Mouse (Mus musculus): ENCODE data around the gene Aaed1. TPM values are rescaled to one million over a fixed set of nuclear protein-coding genes. Genes with fewer than 3 reads are reported as not detected.
"Not testable (repeated sequence)": the region's sequence is repeated elsewhere in the genome, so short reads cannot be mapped to it uniquely, and the experiment has no call there.

Aaed1 gene
- polyA plus RNA-seq, 1 experiment from 2014 or later, result 20.0 TPM

GRCm38 (mm10) chr13:64267151-64267550 is 45.4 kb downstream of the Aaed1 start:
- no peaks in the 10 kb centered on the region for H3K27me3 ChIP-seq (ENCODE audit: control insufficient read depth, insufficient read depth, low read length)
- H3K4me3 ChIP-seq (ENCODE audit: low read depth, low read length), result no peak overlapping the region
- H3K27ac ChIP-seq (ENCODE audit: low read depth, low read length), result no peak overlapping the region
- ATAC-seq (ENCODE audit: insufficient read depth, low FRiP score, low TSS enrichment) (no peak), DNase-seq (ENCODE audit: low spot score) (no peak)
- no peaks in the 10 kb centered on the region; the same call in 1 of the 2 replicates for H3K36me3 ChIP-seq (ENCODE audit: control insufficient read depth, insufficient read depth, low read length)
- H3K9ac ChIP-seq (ENCODE audit: low read length), result no peak overlapping the region
- no peak overlapping the region for H3K4me2 ChIP-seq (ENCODE audit: low read depth)
- WGBS, result 14% methylated on average over 9 of the region's 9 CpGs
- peaks cover 3% of the 10 kb centered on the region; the same call in 1 of the 2 replicates for H3K4me1 ChIP-seq (ENCODE audit: control insufficient read depth, insufficient read depth, low read length)
- H3K9me3 ChIP-seq (ENCODE audit: control insufficient read depth, low read length), result no peaks in the 10 kb centered on the region

GRCm38 (mm10) chr13:64264586-64264985 is 47.9 kb downstream of the Aaed1 start:
- no peak overlapping the region for H3K27ac ChIP-seq (ENCODE audit: low read depth, low read length)
- peaks cover 3% of the 10 kb centered on the region; the same call in 1 of the 2 replicates for H3K4me1 ChIP-seq (ENCODE audit: control insufficient read depth, insufficient read depth, low read length)
- no peaks in the 10 kb centered on the region for H3K9me3 ChIP-seq (ENCODE audit: control insufficient read depth, low read length)
- H3K4me3 ChIP-seq (ENCODE audit: low read depth, low read length), result no peak overlapping the region
- WGBS, result 89% methylated on average over 6 of the region's 6 CpGs
- DNase-seq (ENCODE audit: low spot score), result no peak
- H3K27me3 ChIP-seq (ENCODE audit: control insufficient read depth, insufficient read depth, low read length), result no peaks in the 10 kb centered on the region
- no peak for ATAC-seq (ENCODE audit: insufficient read depth, low FRiP score, low TSS enrichment)
- no peaks in the 10 kb centered on the region for H3K36me3 ChIP-seq (ENCODE audit: control insufficient read depth, insufficient read depth, low read length)
- H3K4me2 ChIP-seq (ENCODE audit: low read depth), result no peak overlapping the region
- no peak overlapping the region for H3K9ac ChIP-seq (ENCODE audit: low read length)

- no peak overlapping the region for H3K9ac ChIP-seq (ENCODE audit: low read length)
- no peak overlapping the region for H3K27ac ChIP-seq (ENCODE audit: low read depth, low read length)
- no peak overlapping the region for H3K4me3 ChIP-seq (ENCODE audit: low read depth, low read length)
- H3K4me2 ChIP-seq (ENCODE audit: low read depth), result no peak overlapping the region
- ATAC-seq (ENCODE audit: insufficient read depth, low FRiP score, low TSS enrichment) (no peak), DNase-seq (ENCODE audit: low spot score) (no peak)
- WGBS, result 91% methylated on average over 7 of the region's 7 CpGs
- no peaks in the 10 kb centered on the region for H3K27me3 ChIP-seq (ENCODE audit: control insufficient read depth, insufficient read depth, low read length)
- no peaks in the 10 kb centered on the region for H3K9me3 ChIP-seq (ENCODE audit: control insufficient read depth, low read length)
- no peaks in the 10 kb centered on the region for H3K4me1 ChIP-seq (ENCODE audit: control insufficient read depth, insufficient read depth, low read length)
- no peaks in the 10 kb centered on the region for H3K36me3 ChIP-seq (ENCODE audit: control insufficient read depth, insufficient read depth, low read length)
Measured at GRCm38 (mm10) chr13:64259903-64260302, 52.6 kb downstream of the Aaed1 start.

GRCm38 (mm10) chr13:64258516-64258821 is 54.0 kb downstream of the Aaed1 start:
- WGBS, result 65% methylated on average over 4 of the region's 4 CpGs
- Histone ChIP-seq H3K4me2 (ENCODE audit: low read depth) (no peak overlapping the region), H3K27me3 (ENCODE audit: control insufficient read depth, insufficient read depth, low read length) (no peaks in the 10 kb centered on the region), H3K27ac (ENCODE audit: low read depth, low read length) (no peak overlapping the region), H3K9me3 (ENCODE audit: control insufficient read depth, low read length) (no peaks in the 10 kb centered on the region), H3K4me1 (ENCODE audit: control insufficient read depth, insufficient read depth, low read length) (no peaks in the 10 kb centered on the region), H3K4me3 (ENCODE audit: low read depth, low read length) (no peak overlapping the region), H3K9ac (ENCODE audit: low read length) (no peak overlapping the region), H3K36me3 (ENCODE audit: control insufficient read depth, insufficient read depth, low read length) (no peaks in the 10 kb centered on the region)
- DNase-seq (ENCODE audit: low spot score) (no peak), ATAC-seq (ENCODE audit: insufficient read depth, low FRiP score, low TSS enrichment) (no peak)

GRCm38 (mm10) chr13:64257814-64258515 is 54.5 kb downstream of the Aaed1 start:
- WGBS, result 18% methylated on average over 5 of the region's 5 CpGs
- DNase-seq (ENCODE audit: low spot score) (no peak), ATAC-seq (ENCODE audit: insufficient read depth, low FRiP score, low TSS enrichment) (no peak)
- Histone ChIP-seq H3K4me2 (ENCODE audit: low read depth) (no peak overlapping the region), H3K36me3 (ENCODE audit: control insufficient read depth, insufficient read depth, low read length) (no peaks in the 10 kb centered on the region), H3K27me3 (ENCODE audit: control insufficient read depth, insufficient read depth, low read length) (no peaks in the 10 kb centered on the region), H3K4me1 (ENCODE audit: control insufficient read depth, insufficient read depth, low read length) (no peaks in the 10 kb centered on the region), H3K27ac (ENCODE audit: low read depth, low read length) (no peak overlapping the region), H3K9ac (ENCODE audit: low read length) (no peak overlapping the region), H3K9me3 (ENCODE audit: control insufficient read depth, low read length) (no peaks in the 10 kb centered on the region), H3K4me3 (ENCODE audit: low read depth, low read length) (no peak overlapping the region)

GRCm38 (mm10) chr13:64257010-64257813 is 55.3 kb downstream of the Aaed1 start:
- H3K9ac ChIP-seq (ENCODE audit: low read length), result no peak overlapping the region
- no peaks in the 10 kb centered on the region for H3K36me3 ChIP-seq (ENCODE audit: control insufficient read depth, insufficient read depth, low read length)
- no peak overlapping the region for H3K4me3 ChIP-seq (ENCODE audit: low read depth, low read length)
- H3K4me1 ChIP-seq (ENCODE audit: control insufficient read depth, insufficient read depth, low read length), result no peaks in the 10 kb centered on the region
- ATAC-seq (ENCODE audit: insufficient read depth, low FRiP score, low TSS enrichment), result no peak; the same call in 1 of the 2 replicates
- H3K4me2 ChIP-seq (ENCODE audit: low read depth), result no peak overlapping the region
- H3K27ac ChIP-seq (ENCODE audit: low read depth, low read length), result no peak overlapping the region
- WGBS, result 68% methylated on average over 12 of the region's 12 CpGs
- no peaks in the 10 kb centered on the region for H3K9me3 ChIP-seq (ENCODE audit: control insufficient read depth, low read length)
- DNase-seq (ENCODE audit: low spot score), result no peak
- H3K27me3 ChIP-seq (ENCODE audit: control insufficient read depth, insufficient read depth, low read length), result no peaks in the 10 kb centered on the region

- not testable (repeated sequence) for DNase-seq (ENCODE audit: low spot score); H3K27ac ChIP-seq (ENCODE audit: low read depth, low read length); H3K27me3 ChIP-seq (ENCODE audit: control insufficient read depth, insufficient read depth, low read length); ATAC-seq (ENCODE audit: insufficient read depth, low FRiP score, low TSS enrichment); H3K9ac ChIP-seq (ENCODE audit: low read length); H3K36me3 ChIP-seq (ENCODE audit: control insufficient read depth, insufficient read depth, low read length); H3K4me2 ChIP-seq (ENCODE audit: low read depth); H3K4me1 ChIP-seq (ENCODE audit: control insufficient read depth, insufficient read depth, low read length); H3K4me3 ChIP-seq (ENCODE audit: low read depth, low read length); H3K9me3 ChIP-seq (ENCODE audit: control insufficient read depth, low read length)
- WGBS, result 87% methylated on average over 10 of the region's 11 CpGs
Measured at GRCm38 (mm10) chr13:64254185-64254584, 58.3 kb downstream of the Aaed1 start.

GRCm38 (mm10) chr13:64253697-64254096 is 58.8 kb downstream of the Aaed1 start:
- H3K4me3 ChIP-seq (ENCODE audit: low read depth, low read length), result no peak overlapping the region
- no peaks in the 10 kb centered on the region for H3K36me3 ChIP-seq (ENCODE audit: control insufficient read depth, insufficient read depth, low read length)
- H3K27me3 ChIP-seq (ENCODE audit: control insufficient read depth, insufficient read depth, low read length), result no peaks in the 10 kb centered on the region

GRCm38 (mm10) chr13:64252147-64252546 is 60.4 kb downstream of the Aaed1 start:
- DNase-seq (ENCODE audit: low spot score) (no peak), ATAC-seq (ENCODE audit: insufficient read depth, low FRiP score, low TSS enrichment) (no peak)
- 74% methylated on average over 5 of the region's 5 CpGs for WGBS

More at GRCm38 (mm10) chr13:64253697-64254096, 58.8 kb downstream of the Aaed1 start:
- ATAC-seq (ENCODE audit: insufficient read depth, low FRiP score, low TSS enrichment), result no peak
- no peak overlapping the region for H3K9ac ChIP-seq (ENCODE audit: low read length)
- H3K4me1 ChIP-seq (ENCODE audit: control insufficient read depth, insufficient read depth, low read length), result no peaks in the 10 kb centered on the region
- no peak for DNase-seq (ENCODE audit: low spot score)
- no peaks in the 10 kb centered on the region for H3K9me3 ChIP-seq (ENCODE audit: control insufficient read depth, low read length)
- H3K4me2 ChIP-seq (ENCODE audit: low read depth), result no peak overlapping the region
- H3K27ac ChIP-seq (ENCODE audit: low read depth, low read length), result no peak overlapping the region

More at GRCm38 (mm10) chr13:64252147-64252546, 60.4 kb downstream of the Aaed1 start:
- no peaks in the 10 kb centered on the region for H3K27me3 ChIP-seq (ENCODE audit: control insufficient read depth, insufficient read depth, low read length)
- H3K4me1 ChIP-seq (ENCODE audit: control insufficient read depth, insufficient read depth, low read length), result no peaks in the 10 kb centered on the region
- no peak overlapping the region for H3K4me2 ChIP-seq (ENCODE audit: low read depth)
- H3K9me3 ChIP-seq (ENCODE audit: control insufficient read depth, low read length), result no peaks in the 10 kb centered on the region
- no peak overlapping the region for H3K27ac ChIP-seq (ENCODE audit: low read depth, low read length)
- H3K36me3 ChIP-seq (ENCODE audit: control insufficient read depth, insufficient read depth, low read length), result no peaks in the 10 kb centered on the region
- no peak overlapping the region for H3K4me3 ChIP-seq (ENCODE audit: low read depth, low read length)
- H3K9ac ChIP-seq (ENCODE audit: low read length), result no peak overlapping the region

Data from neural tube, embryonic 11.5 days (tissue).